In the genomic region with DNA sequence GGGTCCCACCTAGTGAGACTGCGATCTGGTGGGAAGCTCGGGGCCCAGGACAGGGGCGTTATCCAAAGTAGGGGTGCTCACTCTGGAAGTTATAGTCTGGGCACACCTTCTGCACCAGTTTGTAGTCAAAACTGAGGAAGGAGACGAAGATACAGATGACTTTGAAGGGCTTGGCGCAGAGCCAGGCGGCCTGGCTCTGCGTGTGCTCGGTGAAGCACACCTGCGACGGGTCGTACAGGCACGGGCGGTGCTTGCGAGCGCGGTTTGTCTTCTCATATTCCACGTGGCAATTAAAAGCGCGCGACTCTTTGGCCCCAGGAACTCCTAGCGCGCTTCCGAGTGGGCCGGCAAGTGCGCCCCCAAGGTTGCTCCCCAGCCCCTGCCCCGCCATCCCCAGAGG, we compare ENCODE assay signal across 8 mouse cellular contexts. TPM values are rescaled to one million over a fixed set of nuclear protein-coding genes. Genes with fewer than 3 reads are reported as not detected.
DNase-seq lines count a peak whose midpoint lies in the region; ATAC-seq lines count a peak whose summit lies in the region.

No protein-coding gene starts in this region.

- DNase-seq in liver, embryonic 11.5 days (ENCODE audit: low spot score), result peak; percentile 35
- no peak for DNase-seq in liver
- peak; percentile 38 to 67 for DNase-seq in thymus, postnatal 10 days (ENCODE audit: low spot score in 2 of 2)
- no peak for DNase-seq in retina, embryonic 14.5 days (ENCODE audit: low spot score)
- DNase-seq in right cerebral cortex, postnatal 14 days, result no peak
- DNase-seq in cerebellum, postnatal 36 days, result no peak

- H3K27me3 ChIP-seq in liver, embryonic 11.5 days (replicated peaks; ENCODE audit: control insufficient read depth, insufficient read depth, low read length), result peaks cover 79% of the 10 kb centered on the region
- peaks cover 50% of the 10 kb centered on the region for H3K27me3 ChIP-seq in forebrain, embryonic 15.5 days
- H3K27me3 ChIP-seq in liver, embryonic 16.5 days (ENCODE audit: control insufficient read depth, insufficient read depth, low read depth, low read length), result peaks cover 78% of the 10 kb centered on the region

- peak overlapping the region; percentile 53 for H3K4me2 ChIP-seq in liver, embryonic 11.5 days
- peak overlapping the region; percentile 35; the same call in 1 of the 2 replicates for H3K4me2 ChIP-seq in forebrain, embryonic 15.5 days (replicated peaks)
- peak overlapping the region; percentile 42 for H3K4me2 ChIP-seq in liver, embryonic 16.5 days (ENCODE audit: low read depth, low read length)

- H3K9ac ChIP-seq in liver, embryonic 11.5 days (ENCODE audit: low read depth, low read length), result 0 out of 2 replicates have a peak overlapping the region, but pooled peaks have one; percentile 5
- H3K9ac ChIP-seq in forebrain, embryonic 15.5 days (replicated peaks), result no peak overlapping the region
- no peak overlapping the region for H3K9ac ChIP-seq in liver, embryonic 16.5 days (ENCODE audit: low read depth, low read length)

- no peak overlapping the region for H3K27ac ChIP-seq in liver, embryonic 11.5 days (ENCODE audit: low read depth, low read length)
- no peak overlapping the region for H3K27ac ChIP-seq in forebrain, embryonic 15.5 days (replicated peaks)
- H3K27ac ChIP-seq in liver, embryonic 16.5 days (ENCODE audit: low read length), result no peak overlapping the region

- peaks cover 14% of the 10 kb centered on the region for H3K4me1 ChIP-seq in liver, embryonic 11.5 days (replicated peaks; ENCODE audit: control insufficient read depth, insufficient read depth, low read length)
- H3K4me1 ChIP-seq in forebrain, embryonic 15.5 days, result peaks cover 69% of the 10 kb centered on the region
- peaks cover 12% of the 10 kb centered on the region for H3K4me1 ChIP-seq in liver, embryonic 16.5 days (ENCODE audit: control insufficient read depth, low read depth, low read length)

- peak overlapping the region; percentile 34 for H3K4me3 ChIP-seq in liver, embryonic 11.5 days (ENCODE audit: low read depth, low read length)
- H3K4me3 ChIP-seq in forebrain, embryonic 15.5 days, result peak overlapping the region; percentile 17
- peak overlapping the region; percentile 30 for H3K4me3 ChIP-seq in liver, embryonic 16.5 days (ENCODE audit: low read depth, low read length)

- ATAC-seq in liver, embryonic 11.5 days (replicated peaks; ENCODE audit: low FRiP score), result no peak
- no peak for ATAC-seq in forebrain, embryonic 15.5 days (replicated peaks)
- ATAC-seq in liver, embryonic 16.5 days (ENCODE audit: low read depth), result no peak

- H3K9me3 ChIP-seq in liver, embryonic 11.5 days (ENCODE audit: control insufficient read depth, low read length), result no peaks in the 10 kb centered on the region
- H3K9me3 ChIP-seq in forebrain, embryonic 15.5 days, result no peaks in the 10 kb centered on the region
- H3K9me3 ChIP-seq in liver, embryonic 16.5 days (replicated peaks; ENCODE audit: control insufficient read depth, low read length), result no peaks in the 10 kb centered on the region

- no peaks in the 10 kb centered on the region for H3K36me3 ChIP-seq in liver, embryonic 11.5 days (ENCODE audit: control insufficient read depth, insufficient read depth, low read length)
- no peaks in the 10 kb centered on the region for H3K36me3 ChIP-seq in forebrain, embryonic 15.5 days
- no peaks in the 10 kb centered on the region for H3K36me3 ChIP-seq in liver, embryonic 16.5 days (ENCODE audit: control insufficient read depth, insufficient read depth)

- WGBS in liver, embryonic 11.5 days, result 4% methylated on average over 26 of the region's 26 CpGs
- WGBS in forebrain, embryonic 15.5 days, result 1% methylated on average over 26 of the region's 26 CpGs
- WGBS in liver, embryonic 16.5 days (ENCODE audit: insufficient replicate concordance), result 1% methylated on average over 26 of the region's 26 CpGs

RNA-seq across cellular contexts. Expression of gene Shmt2, which starts 3.8 kb away (rescaled TPM):
- 261 and 286 TPM in 2 replicates for polyA plus RNA-seq in liver, embryonic 11.5 days (2014; fragmentation: Nextera tagmentation; extraction: Ambion mirVana)
- 75.2 and 78.5 TPM in 2 replicates for polyA plus RNA-seq in forebrain, embryonic 15.5 days (2015; fragmentation: Nextera tagmentation; extraction: Ambion mirVana)
- polyA plus RNA-seq in liver, embryonic 16.5 days (2015; fragmentation: Nextera tagmentation; extraction: Ambion mirVana), result 180 and 183 TPM in 2 replicates

RNA-seq across cellular contexts. Expression of gene Nxph4, which starts 8.3 kb away (rescaled TPM):
- 0.56 TPM in 1 of 2 replicates, not detected in the other for polyA plus RNA-seq in liver, embryonic 11.5 days (2014; fragmentation: Nextera tagmentation; extraction: Ambion mirVana)
- 38.9 and 40.2 TPM in 2 replicates for polyA plus RNA-seq in forebrain, embryonic 15.5 days (2015; fragmentation: Nextera tagmentation; extraction: Ambion mirVana)
- 0.14 TPM in 1 of 2 replicates, not detected in the other for polyA plus RNA-seq in liver, embryonic 16.5 days (2015; fragmentation: Nextera tagmentation; extraction: Ambion mirVana)

RNA-seq across cellular contexts. Expression of gene Ndufa4l2, which starts 11.3 kb away (rescaled TPM):
- polyA plus RNA-seq in liver, embryonic 11.5 days (2014; fragmentation: Nextera tagmentation; extraction: Ambion mirVana), result 34.2 TPM in 2 replicates
- polyA plus RNA-seq in forebrain, embryonic 15.5 days (2015; fragmentation: Nextera tagmentation; extraction: Ambion mirVana), result 17.1 and 18.0 TPM in 2 replicates
- polyA plus RNA-seq in liver, embryonic 16.5 days (2015; fragmentation: Nextera tagmentation; extraction: Ambion mirVana), result 62.5 and 67.9 TPM in 2 replicates

RNA-seq across cellular contexts. Expression of gene Stac3, which starts 24.6 kb away (rescaled TPM):
- polyA plus RNA-seq in liver, embryonic 11.5 days (2014; fragmentation: Nextera tagmentation; extraction: Ambion mirVana), result 0.32 and 0.39 TPM in 2 replicates
- 1.5 and 1.6 TPM in 2 replicates for polyA plus RNA-seq in forebrain, embryonic 15.5 days (2015; fragmentation: Nextera tagmentation; extraction: Ambion mirVana)
- polyA plus RNA-seq in liver, embryonic 16.5 days (2015; fragmentation: Nextera tagmentation; extraction: Ambion mirVana), result 0.59 and 0.65 TPM in 2 replicates

Comparison
In these comparisons a context has a peak if more than half of its experiments do, and no peak if none do; other contexts are left out.
1. DNase-seq: peak in liver, embryonic 11.5 days (single experiment) and thymus, postnatal 10 days (2 of 2); none in liver (single experiment), retina, embryonic 14.5 days (single experiment), right cerebral cortex, postnatal 14 days (single experiment) and cerebellum, postnatal 36 days (0 of 2).
2. RNA of gene Nxph4, which starts 8.3 kb away (polyA plus RNA-seq): 38.9 to 40.2 TPM in forebrain, embryonic 15.5 days; 0.56 TPM in liver, embryonic 11.5 days and 0.14 TPM in liver, embryonic 16.5 days; every median in the first group is over 10 times any median in the second.
3. Peak in every context shown above with its lines, with median percentiles within 50 percentile points of each other: H3K4me2 ChIP-seq and H3K4me3 ChIP-seq.